Mouse (Mus musculus) bone marrow macrophage, adult 2 months (primary cell): ENCODE results near the gene Mre11a. TPM values are rescaled to one million over a fixed set of nuclear protein-coding genes. Genes with fewer than 3 reads are reported as not detected.

ENCODE experiments used
- H3K27ac ChIP-seq: 2 replicates; pipeline ENCODE4 v1.5.1; 2012; ENCODE audit warnings: low read depth, low read length; ENCODE audit not compliant: insufficient read depth
- H3K4me1 ChIP-seq: 2 replicates; pipeline ENCODE4 v1.6.1; 2012; ENCODE audit warnings: low read length; ENCODE audit not compliant: control insufficient read depth, insufficient read depth
- H3K4me3 ChIP-seq: 2 replicates; pipeline ENCODE4 v1.5.1; 2012; ENCODE audit warnings: mild to moderate bottlenecking, low read length, moderate library complexity; ENCODE audit not compliant: insufficient read depth
- CTCF ChIP-seq: IDR thresholded peaks from 2 replicates; pipeline ENCODE4 v1.5.1; 2012; ENCODE audit warnings: low read depth, mild to moderate bottlenecking, low read length, moderate library complexity
- POLR2A ChIP-seq: IDR thresholded peaks from 2 replicates; pipeline ENCODE4 v1.6.1; 2012; ENCODE audit warnings: mild to moderate bottlenecking, low read depth, low read length, borderline replicate concordance
- polyA plus RNA-seq: library from polyadenylated mRNA; stranded (reverse); fragments of >200 nt; gene quantifications from 2 replicates; pipeline ENCODE4 v1.2.4, GENCODE M21; 2012; ENCODE audit not compliant: missing spikeins, insufficient read depth, insufficient read length

Gene Mre11a
- polyA plus RNA-seq, 1 experiment = 25.2 TPM

DNA sequence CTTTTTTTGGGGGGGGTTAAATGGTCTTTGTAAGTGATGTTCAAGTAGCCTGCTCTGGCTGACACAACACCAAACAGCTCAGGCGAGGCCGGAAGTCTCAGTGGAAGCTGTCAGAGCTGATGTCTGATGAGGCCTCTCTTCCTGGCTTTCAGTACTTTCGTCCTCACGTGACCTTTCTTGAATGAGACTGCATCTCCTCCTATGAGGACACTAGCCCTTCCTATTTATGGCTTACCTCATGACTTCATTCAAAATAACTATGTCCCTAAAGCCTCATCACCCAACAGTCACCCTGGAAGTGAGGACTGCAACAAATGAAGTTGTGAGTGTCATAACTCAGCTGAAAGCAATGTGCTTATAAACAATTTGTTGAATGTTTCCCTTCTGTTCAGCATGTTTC is 100.2 kb downstream of the Mre11a start:
- peak overlapping the region; percentile 30; the same call in 1 of the 2 replicates for H3K27ac ChIP-seq
- TF ChIP-seq POLR2A (no peak), CTCF (no peak)
- peaks cover 10% of the 10 kb centered on the region for H3K4me1 ChIP-seq
- H3K4me3 ChIP-seq = no peak overlapping the region

GRCm38 (mm10) chr9:14885151-14885550 is 100.7 kb downstream of the Mre11a start:
- no peak for TF ChIP-seq CTCF
- no peak for TF ChIP-seq POLR2A
- H3K4me1 ChIP-seq = peaks cover 10% of the 10 kb centered on the region
- peak overlapping the region; percentile 30; the same call in 1 of the 2 replicates for H3K27ac ChIP-seq
- no peak overlapping the region for H3K4me3 ChIP-seq

GRCm38 (mm10) chr9:14885954-14886353 is 101.5 kb downstream of the Mre11a start:
- Histone ChIP-seq H3K4me1 (peaks cover 10% of the 10 kb centered on the region), H3K27ac (no peak overlapping the region), H3K4me3 (no peak overlapping the region)
- TF ChIP-seq CTCF (no peak), POLR2A (no peak)

Other genes with a start within 250 kb of the Mre11a start
- gene Amotl1, start 139.6 kb upstream of the Mre11a start, polyA plus RNA-seq = 0.37 and 0.46 TPM in 2 replicates
- not detected in 2 replicates for gene Piwil4, start 43.9 kb upstream of the Mre11a start, polyA plus RNA-seq
- 2.4 and 3.0 TPM in 2 replicates for gene Fut4, start 32.3 kb upstream of the Mre11a start, polyA plus RNA-seq
- gene 1700012B09Rik, start 13.6 kb upstream of the Mre11a start, polyA plus RNA-seq = not detected in 2 replicates
- 12.7 and 19.1 TPM in 2 replicates for gene Ankrd49, start 202 bp downstream of the Mre11a start, polyA plus RNA-seq
- gene Gpr83, start 75.6 kb downstream of the Mre11a start, polyA plus RNA-seq = not detected in 2 replicates
- gene Izumo1r, start 119.3 kb downstream of the Mre11a start, polyA plus RNA-seq = not detected in 2 replicates